Mouse (Mus musculus) myocyte (in vitro differentiated cells): ENCODE data around the gene Prkg1. TPM values are rescaled to one million over a fixed set of nuclear protein-coding genes. Genes with fewer than 3 reads are reported as not detected.

Experiments
- H3K27me3 ChIP-seq: one replicate; pipeline ENCODE4 v1.6.1; 2011; ENCODE audit not compliant: control insufficient read depth, insufficient read depth, insufficient read length
- H3K36me3 ChIP-seq: one replicate; pipeline ENCODE4 v1.6.1; 2011; ENCODE audit not compliant: control insufficient read depth, insufficient read depth
- H3K4me2 ChIP-seq: one replicate; pipeline ENCODE4 v1.6.1; 2011; ENCODE audit warnings: low read depth, control low read depth
- H3K4me3 ChIP-seq: one replicate; pipeline ENCODE4 v1.5.1; 2011; ENCODE audit warnings: mild to moderate bottlenecking, control low read depth, moderate library complexity
- H3K79me2 ChIP-seq: one replicate; pipeline ENCODE4 v1.6.1; 2011; ENCODE audit not compliant: control insufficient read depth, insufficient read depth
- H3ac ChIP-seq: one replicate; pipeline ENCODE4 v1.6.1; 2011; ENCODE audit not compliant: control insufficient read depth, insufficient read length
- CEBPB ChIP-seq: IDR thresholded peaks from 2 replicates; pipeline ENCODE4 v1.6.1; 2011; ENCODE audit warnings: mild to moderate bottlenecking, moderate library complexity; ENCODE audit not compliant: poor library complexity, insufficient read depth, severe bottlenecking
- E2F4 ChIP-seq: IDR thresholded peaks from one replicate; pipeline ENCODE4 v1.6.1; 2011; ENCODE audit warnings: mild to moderate bottlenecking, control low read depth, moderate library complexity; ENCODE audit not compliant: insufficient read depth
- MAX ChIP-seq: IDR thresholded peaks from one replicate; pipeline ENCODE4 v1.6.1; 2011; ENCODE audit warnings: low read depth, mild to moderate bottlenecking, control low read depth
- MYOD1 ChIP-seq, 3 experiments: IDR thresholded peaks; one replicate each; pipeline ENCODE4 v1.6.1; 2011; ENCODE audit warnings: control low read depth in 2 of 3, low read depth in 2 of 3, mild to moderate bottlenecking in 2 of 3, moderate library complexity in 1 of 3; ENCODE audit not compliant: insufficient read length in 2 of 3, control insufficient read depth in 1 of 3
- MYOG ChIP-seq, 3 experiments: IDR thresholded peaks; one replicate each; pipeline ENCODE4 v1.6.1; 2011; ENCODE audit warnings: control low read depth in 2 of 3, low read depth in 2 of 3, mild to moderate bottlenecking in 2 of 3; ENCODE audit not compliant: insufficient read length in 2 of 3, control insufficient read depth in 1 of 3, insufficient read depth in 1 of 3
- POLR2A ChIP-seq: IDR thresholded peaks from one replicate; pipeline ENCODE4 v1.6.1; 2011; ENCODE audit warnings: low read depth, mild to moderate bottlenecking, control low read depth, moderate library complexity; ENCODE audit not compliant: insufficient read length
- POLR2AphosphoS2 ChIP-seq: IDR thresholded peaks from one replicate; pipeline ENCODE4 v1.6.1; 2011; ENCODE audit warnings: low read depth, control low read depth; ENCODE audit not compliant: insufficient read length
- REST ChIP-seq: IDR thresholded peaks from one replicate; pipeline ENCODE4 v1.6.1; 2011; ENCODE audit warnings: mild to moderate bottlenecking, control low read depth, moderate library complexity; ENCODE audit not compliant: insufficient read depth, insufficient read length
- SRF ChIP-seq: IDR thresholded peaks from one replicate; pipeline ENCODE4 v1.6.1; 2011; ENCODE audit warnings: low read depth; ENCODE audit not compliant: control insufficient read depth, insufficient read length
- TCF12 ChIP-seq: IDR thresholded peaks from one replicate; pipeline ENCODE4 v1.6.1; 2011; ENCODE audit warnings: mild to moderate bottlenecking, control low read depth; ENCODE audit not compliant: poor library complexity, insufficient read depth, severe bottlenecking
- TCF3 ChIP-seq: IDR thresholded peaks from one replicate; pipeline ENCODE4 v1.6.1; 2011; ENCODE audit warnings: low read depth, control low read depth; ENCODE audit not compliant: insufficient read length
- USF1 ChIP-seq: IDR thresholded peaks from one replicate; pipeline ENCODE4 v1.6.1; 2011; ENCODE audit warnings: low read depth, mild to moderate bottlenecking, control low read depth, moderate library complexity
- polyA plus RNA-seq: library from polyadenylated mRNA; unstranded; fragments of >200 nt; fragmentation: generic; extraction: Trizol; gene quantifications from one replicate; pipeline ENCODE4 v1.2.1, GENCODE M21; 2012; ENCODE audit warnings: missing spikeins

Gene Prkg1
- polyA plus RNA-seq, 1 experiment: 1.7 TPM

- Histone ChIP-seq H3ac (no peak overlapping the region), H3K4me3 (no peak overlapping the region), H3K36me3 (no peaks in the 10 kb centered on the region), H3K4me2 (no peak overlapping the region), H3K79me2 (no peaks in the 10 kb centered on the region), H3K27me3 (no peaks in the 10 kb centered on the region)
- TF ChIP-seq TCF12 (no peak), SRF (no peak), USF1 (no peak), MYOD1 (IDR thresholded peaks at IDR 0.05; ENCODE audit: control insufficient read depth in 1 of 3, insufficient read length in 2 of 3, low read depth in 2 of 3) (no peak), POLR2AphosphoS2 (no peak), POLR2A (no peak), CEBPB (no peak), TCF3 (no peak), MYOG (IDR thresholded peaks at IDR 0.05; ENCODE audit: control insufficient read depth in 1 of 3, insufficient read depth in 1 of 3, insufficient read length in 2 of 3, low read depth in 2 of 3) (no peak), MAX (no peak), REST (no peak), E2F4 (no peak)
Observed at GRCm38 (mm10) chr19:30691258-30691657, 1073.6 kb downstream of the Prkg1 start.

GRCm38 (mm10) chr19:30690691-30691090 is 1074.1 kb downstream of the Prkg1 start:
- H3K79me2 ChIP-seq: no peaks in the 10 kb centered on the region
- H3ac ChIP-seq: no peak overlapping the region
- no peaks in the 10 kb centered on the region for H3K36me3 ChIP-seq
- H3K27me3 ChIP-seq: no peaks in the 10 kb centered on the region
- H3K4me3 ChIP-seq: no peak overlapping the region
- no peak for TF ChIP-seq SRF
- no peak for TF ChIP-seq POLR2A
- TF ChIP-seq POLR2AphosphoS2: no peak
- no peak for TF ChIP-seq CEBPB
- TF ChIP-seq E2F4: no peak
- TF ChIP-seq MYOD1 (IDR thresholded peaks at IDR 0.05; ENCODE audit: control insufficient read depth in 1 of 3, insufficient read length in 2 of 3, low read depth in 2 of 3): no peak
- no peak for TF ChIP-seq MYOG (IDR thresholded peaks at IDR 0.05; ENCODE audit: control insufficient read depth in 1 of 3, insufficient read depth in 1 of 3, insufficient read length in 2 of 3, low read depth in 2 of 3)
- no peak for TF ChIP-seq TCF3
- no peak for TF ChIP-seq MAX
- no peak for TF ChIP-seq USF1
- no peak for TF ChIP-seq TCF12
- TF ChIP-seq REST: no peak
- no peak overlapping the region for H3K4me2 ChIP-seq

- no peak overlapping the region for H3ac ChIP-seq
- no peak for TF ChIP-seq TCF12
- TF ChIP-seq E2F4: no peak
- TF ChIP-seq POLR2A: no peak
- no peak for TF ChIP-seq MYOD1 (IDR thresholded peaks at IDR 0.05; ENCODE audit: control insufficient read depth in 1 of 3, insufficient read length in 2 of 3, low read depth in 2 of 3)
- TF ChIP-seq MAX: no peak
- TF ChIP-seq POLR2AphosphoS2: no peak
- TF ChIP-seq MYOG (IDR thresholded peaks at IDR 0.05; ENCODE audit: control insufficient read depth in 1 of 3, insufficient read depth in 1 of 3, insufficient read length in 2 of 3, low read depth in 2 of 3): no peak
- no peak for TF ChIP-seq REST
- no peak for TF ChIP-seq TCF3
- no peak for TF ChIP-seq USF1
- no peak for TF ChIP-seq CEBPB
- no peak for TF ChIP-seq SRF
- no peaks in the 10 kb centered on the region for H3K27me3 ChIP-seq
Observed at GRCm38 (mm10) chr19:30687942-30688341, 1076.9 kb downstream of the Prkg1 start.

GRCm38 (mm10) chr19:30676308-30676707 is 1088.5 kb downstream of the Prkg1 start:
- TF ChIP-seq CEBPB: no peak
- TF ChIP-seq SRF: no peak
- no peak for TF ChIP-seq REST
- TF ChIP-seq USF1: no peak
- no peak for TF ChIP-seq POLR2AphosphoS2
- no peak for TF ChIP-seq MYOD1 (IDR thresholded peaks at IDR 0.05; ENCODE audit: control insufficient read depth in 1 of 3, insufficient read length in 2 of 3, low read depth in 2 of 3)
- TF ChIP-seq POLR2A: no peak
- TF ChIP-seq MAX: no peak
- Histone ChIP-seq H3K36me3 (no peaks in the 10 kb centered on the region), H3K27me3 (no peaks in the 10 kb centered on the region), H3K4me3 (no peak overlapping the region), H3K4me2 (no peak overlapping the region), H3ac (no peak overlapping the region), H3K79me2 (no peaks in the 10 kb centered on the region)

More at GRCm38 (mm10) chr19:30687942-30688341, 1076.9 kb downstream of the Prkg1 start:
- H3K4me3 ChIP-seq: no peak overlapping the region
- no peak overlapping the region for H3K4me2 ChIP-seq
- no peaks in the 10 kb centered on the region for H3K36me3 ChIP-seq
- no peaks in the 10 kb centered on the region for H3K79me2 ChIP-seq

GRCm38 (mm10) chr19:30664269-30664668 is 1100.6 kb downstream of the Prkg1 start:
- no peak for TF ChIP-seq REST
- TF ChIP-seq MYOD1 (IDR thresholded peaks at IDR 0.05; ENCODE audit: control insufficient read depth in 1 of 3, insufficient read length in 2 of 3, low read depth in 2 of 3): no peak
- no peak for TF ChIP-seq SRF
- TF ChIP-seq TCF3: no peak
- TF ChIP-seq MAX: no peak
- no peak for TF ChIP-seq TCF12
- Histone ChIP-seq H3K4me3 (no peak overlapping the region), H3K27me3 (no peaks in the 10 kb centered on the region), H3K4me2 (no peak overlapping the region), H3K36me3 (no peaks in the 10 kb centered on the region), H3K79me2 (no peaks in the 10 kb centered on the region), H3ac (no peak overlapping the region)
